Comparison of ENCODE assay signal across 7 mouse cellular contexts in genomic region chr9:54950162-54950561, GRCm38 (mm10). TPM values are rescaled to one million over a fixed set of nuclear protein-coding genes. Genes with fewer than 3 reads are reported as not detected.
A peak's percentile ranks its signal among the peaks of the same experiment; 100 is the strongest.
DNase-seq lines count a peak whose midpoint lies in the region; ATAC-seq and TF ChIP-seq lines count a peak whose summit lies in the region.
"Not testable (repeated sequence)": the region's sequence is repeated elsewhere in the genome, so short reads cannot be mapped to it uniquely, and the experiment has no call there.

No protein-coding gene starts in this region.

- not testable (repeated sequence) for H3K27ac ChIP-seq in cerebellum, adult 2 months (ENCODE audit: insufficient read depth, low read length); liver, embryonic 13.5 days
- peak overlapping the region; percentile 71 for H3K27ac ChIP-seq in forebrain, embryonic 14.5 days (ENCODE audit: low read depth, low read length)
- peak overlapping the region; percentile 96 for H3K27ac ChIP-seq in hindbrain, embryonic 10.5 days
- peak overlapping the region; percentile 98 for H3K27ac ChIP-seq in kidney, embryonic 15.5 days
- peak overlapping the region; percentile 93; the same call in 1 of the 2 replicates for H3K27ac ChIP-seq in midbrain, embryonic 12.5 days (replicated peaks)
- peak overlapping the region; percentile 61 for H3K27ac ChIP-seq in small intestine, adult 2 months (ENCODE audit: insufficient read depth, low read depth, low read length)

- H3K9ac ChIP-seq in forebrain, embryonic 14.5 days (ENCODE audit: low read length), result peak overlapping the region; percentile 86
- H3K9ac ChIP-seq in kidney, embryonic 15.5 days, result peak overlapping the region; percentile 19; the same call in 1 of the 2 replicates
- H3K9ac ChIP-seq in liver, embryonic 13.5 days, result peak overlapping the region; percentile 94
- 0 out of 2 replicates have a peak overlapping the region, but pooled peaks have one; percentile 25 for H3K9ac ChIP-seq in midbrain, embryonic 12.5 days (replicated peaks)

- not testable (repeated sequence) for H3K9me3 ChIP-seq in forebrain, embryonic 14.5 days (replicated peaks; ENCODE audit: control insufficient read depth, low read length); hindbrain, embryonic 10.5 days; kidney, embryonic 15.5 days (replicated peaks); liver, embryonic 13.5 days (replicated peaks); midbrain, embryonic 12.5 days

- not testable (repeated sequence) for DNase-seq in cerebellum, adult 2 months; forebrain, embryonic 14.5 days (ENCODE audit: low spot score); hindbrain, embryonic 10.5 days (ENCODE audit: low spot score); liver, embryonic 13.5 days

- WGBS in cerebellum, adult 2 months, result 40% methylated on average over 8 of the region's 8 CpGs
- WGBS in forebrain, embryonic 14.5 days, result 46% methylated on average over 8 of the region's 8 CpGs
- 61% methylated on average over 8 of the region's 8 CpGs for WGBS in hindbrain, embryonic 10.5 days
- WGBS in kidney, embryonic 15.5 days, result 41% methylated on average over 8 of the region's 8 CpGs
- 23% methylated on average over 8 of the region's 8 CpGs for WGBS in liver, embryonic 13.5 days (ENCODE audit: insufficient replicate concordance)
- 53% methylated on average over 8 of the region's 8 CpGs for WGBS in midbrain, embryonic 12.5 days
- WGBS in small intestine, adult 2 months, result 26% methylated on average over 8 of the region's 8 CpGs

- not testable (repeated sequence) for H3K4me1 ChIP-seq in cerebellum, adult 2 months (ENCODE audit: control insufficient read depth, insufficient read depth, low read length); small intestine, adult 2 months (ENCODE audit: control insufficient read depth, insufficient read depth, insufficient read length, low read length)
- peaks cover 11% of the 10 kb centered on the region for H3K4me1 ChIP-seq in forebrain, embryonic 14.5 days (ENCODE audit: control insufficient read depth, insufficient read depth, low read length)
- H3K4me1 ChIP-seq in hindbrain, embryonic 10.5 days (replicated peaks), result peaks cover 14% of the 10 kb centered on the region
- H3K4me1 ChIP-seq in kidney, embryonic 15.5 days, result peaks cover 13% of the 10 kb centered on the region
- peaks cover 36% of the 10 kb centered on the region for H3K4me1 ChIP-seq in liver, embryonic 13.5 days (replicated peaks)
- peaks cover 17% of the 10 kb centered on the region for H3K4me1 ChIP-seq in midbrain, embryonic 12.5 days

- not testable (repeated sequence) for H3K27me3 ChIP-seq in cerebellum, adult 2 months (ENCODE audit: control insufficient read depth, insufficient read depth, low read length); forebrain, embryonic 14.5 days (replicated peaks; ENCODE audit: control insufficient read depth, insufficient read depth, low read length); hindbrain, embryonic 10.5 days (ENCODE audit: insufficient read depth, poor library complexity, severe bottlenecking); kidney, embryonic 15.5 days; liver, embryonic 13.5 days; midbrain, embryonic 12.5 days; small intestine, adult 2 months (ENCODE audit: control insufficient read depth, insufficient read depth, low read length)

- peak overlapping the region; percentile 60 for H3K4me2 ChIP-seq in forebrain, embryonic 14.5 days (ENCODE audit: low read length)
- H3K4me2 ChIP-seq in kidney, embryonic 15.5 days, result peak overlapping the region; percentile 77
- peak overlapping the region; percentile 87 for H3K4me2 ChIP-seq in liver, embryonic 13.5 days
- H3K4me2 ChIP-seq in midbrain, embryonic 12.5 days (replicated peaks), result peak overlapping the region; percentile 63

- H3K36me3 ChIP-seq in forebrain, embryonic 14.5 days (ENCODE audit: control insufficient read depth, insufficient read depth, low read length), result peaks cover 22% of the 10 kb centered on the region
- peaks cover 33% of the 10 kb centered on the region for H3K36me3 ChIP-seq in hindbrain, embryonic 10.5 days
- H3K36me3 ChIP-seq in kidney, embryonic 15.5 days, result peaks cover 28% of the 10 kb centered on the region
- peaks cover 30% of the 10 kb centered on the region for H3K36me3 ChIP-seq in liver, embryonic 13.5 days
- H3K36me3 ChIP-seq in midbrain, embryonic 12.5 days, result peaks cover 26% of the 10 kb centered on the region
- peaks cover 21% of the 10 kb centered on the region for H3K36me3 ChIP-seq in small intestine, adult 2 months (ENCODE audit: control insufficient read depth, insufficient read depth, low read length)

- TF ChIP-seq CTCF in cerebellum, adult 2 months (IDR thresholded peaks at IDR 0.05; ENCODE audit: borderline replicate concordance, insufficient read depth, low read depth, low read length); small intestine, adult 2 months (IDR thresholded peaks at IDR 0.05; ENCODE audit: extremely low read depth, insufficient read length, insufficient replicate concordance, low read depth, low read length): not testable (repeated sequence)

- peak; percentile 51 for ATAC-seq in forebrain, embryonic 14.5 days
- 0 out of 2 replicates have a peak, but pooled peaks have one; percentile 7 for ATAC-seq in kidney, embryonic 15.5 days (replicated peaks; ENCODE audit: low FRiP score)
- 0 out of 2 replicates have a peak, but pooled peaks have one; percentile 11 for ATAC-seq in liver, embryonic 13.5 days (ENCODE audit: low read depth)
- ATAC-seq in midbrain, embryonic 12.5 days (ENCODE audit: low FRiP score, low read depth), result peak; percentile 59

- peak overlapping the region; percentile 74 for H3K4me3 ChIP-seq in cerebellum, adult 2 months (replicated peaks; ENCODE audit: insufficient read depth, low read depth, low read length)
- H3K4me3 ChIP-seq in forebrain, embryonic 14.5 days (ENCODE audit: low read depth, low read length), result peak overlapping the region; percentile 93
- peak overlapping the region; percentile 94 for H3K4me3 ChIP-seq in hindbrain, embryonic 10.5 days
- H3K4me3 ChIP-seq in kidney, embryonic 15.5 days (replicated peaks), result peak overlapping the region; percentile 95
- peak overlapping the region; percentile 94 for H3K4me3 ChIP-seq in liver, embryonic 13.5 days (replicated peaks)
- peak overlapping the region; percentile 59 for H3K4me3 ChIP-seq in midbrain, embryonic 12.5 days
- peak overlapping the region; percentile 97 for H3K4me3 ChIP-seq in small intestine, adult 2 months (ENCODE audit: low read depth, low read length)

- TF ChIP-seq POLR2A in cerebellum, adult 2 months (IDR thresholded peaks at IDR 0.05; ENCODE audit: borderline replicate concordance, insufficient read depth, low read length); small intestine, adult 2 months (IDR thresholded peaks at IDR 0.05; ENCODE audit: low read depth, low read length): not testable (repeated sequence)

RNA-seq across cellular contexts. Expression of gene Psma4, which starts 0.4 kb away (rescaled TPM):
- polyA plus RNA-seq in cerebellum, adult 2 months (2012; rRNA removed), result 148 and 156 TPM in 2 replicates
- polyA plus RNA-seq in forebrain, embryonic 14.5 days (2014; fragmentation: Nextera tagmentation; extraction: Ambion mirVana), result 323 and 355 TPM in 2 replicates
- polyA plus RNA-seq in hindbrain, embryonic 10.5 days (2016; fragmentation: Nextera tagmentation; extraction: Ambion mirVana), result 319 and 324 TPM in 2 replicates
- 317 and 331 TPM in 2 replicates for polyA plus RNA-seq in kidney, embryonic 15.5 days (2015; fragmentation: Nextera tagmentation; extraction: Ambion mirVana)
- 203 and 226 TPM in 2 replicates for polyA plus RNA-seq in liver, embryonic 13.5 days (2015; fragmentation: Nextera tagmentation; extraction: Ambion mirVana)
- polyA plus RNA-seq in midbrain, embryonic 12.5 days (2016; fragmentation: Nextera tagmentation; extraction: Ambion mirVana), result 263 and 273 TPM in 2 replicates
- 13.3 and 27.1 TPM in 2 replicates for polyA plus RNA-seq in small intestine, adult 2 months (2012; rRNA removed)

RNA-seq across cellular contexts. Expression of gene AY074887, which starts 0.6 kb away (rescaled TPM):
- not detected in 2 replicates for polyA plus RNA-seq in cerebellum, adult 2 months (2012; rRNA removed)
- polyA plus RNA-seq in forebrain, embryonic 14.5 days (2014; fragmentation: Nextera tagmentation; extraction: Ambion mirVana), result 0.80 and 1.7 TPM in 2 replicates
- polyA plus RNA-seq in hindbrain, embryonic 10.5 days (2016; fragmentation: Nextera tagmentation; extraction: Ambion mirVana), result 0.69 and 1.0 TPM in 2 replicates
- 1.4 TPM in 2 replicates for polyA plus RNA-seq in kidney, embryonic 15.5 days (2015; fragmentation: Nextera tagmentation; extraction: Ambion mirVana)
- polyA plus RNA-seq in liver, embryonic 13.5 days (2015; fragmentation: Nextera tagmentation; extraction: Ambion mirVana), result 0.44 and 0.64 TPM in 2 replicates
- polyA plus RNA-seq in midbrain, embryonic 12.5 days (2016; fragmentation: Nextera tagmentation; extraction: Ambion mirVana), result 0.73 and 1.2 TPM in 2 replicates
- not detected in 2 replicates for polyA plus RNA-seq in small intestine, adult 2 months (2012; rRNA removed)

RNA-seq across cellular contexts. Expression of gene Chrna5, which starts 30.5 kb away (rescaled TPM):
- 0.05 and 0.22 TPM in 2 replicates for polyA plus RNA-seq in cerebellum, adult 2 months (2012; rRNA removed)
- 1.0 and 1.1 TPM in 2 replicates for polyA plus RNA-seq in forebrain, embryonic 14.5 days (2014; fragmentation: Nextera tagmentation; extraction: Ambion mirVana)
- polyA plus RNA-seq in hindbrain, embryonic 10.5 days (2016; fragmentation: Nextera tagmentation; extraction: Ambion mirVana), result 2.3 and 3.4 TPM in 2 replicates
- 1.0 and 1.1 TPM in 2 replicates for polyA plus RNA-seq in kidney, embryonic 15.5 days (2015; fragmentation: Nextera tagmentation; extraction: Ambion mirVana)
- polyA plus RNA-seq in liver, embryonic 13.5 days (2015; fragmentation: Nextera tagmentation; extraction: Ambion mirVana), result 0.03 TPM in 1 of 2 replicates, not detected in the other
- 5.5 and 5.6 TPM in 2 replicates for polyA plus RNA-seq in midbrain, embryonic 12.5 days (2016; fragmentation: Nextera tagmentation; extraction: Ambion mirVana)
- polyA plus RNA-seq in small intestine, adult 2 months (2012; rRNA removed), result 0.04 TPM in 1 of 2 replicates, not detected in the other

RNA-seq across cellular contexts. Expression of gene Hykk, which starts 33.1 kb away (rescaled TPM):
- 1.4 and 1.6 TPM in 2 replicates for polyA plus RNA-seq in cerebellum, adult 2 months (2012; rRNA removed)
- 1.5 and 1.6 TPM in 2 replicates for polyA plus RNA-seq in forebrain, embryonic 14.5 days (2014; fragmentation: Nextera tagmentation; extraction: Ambion mirVana)
- polyA plus RNA-seq in hindbrain, embryonic 10.5 days (2016; fragmentation: Nextera tagmentation; extraction: Ambion mirVana), result 4.6 and 4.7 TPM in 2 replicates
- 9.0 and 9.5 TPM in 2 replicates for polyA plus RNA-seq in kidney, embryonic 15.5 days (2015; fragmentation: Nextera tagmentation; extraction: Ambion mirVana)
- 1.5 and 2.0 TPM in 2 replicates for polyA plus RNA-seq in liver, embryonic 13.5 days (2015; fragmentation: Nextera tagmentation; extraction: Ambion mirVana)
- polyA plus RNA-seq in midbrain, embryonic 12.5 days (2016; fragmentation: Nextera tagmentation; extraction: Ambion mirVana), result 4.9 and 5.0 TPM in 2 replicates
- polyA plus RNA-seq in small intestine, adult 2 months (2012; rRNA removed), result 0.23 and 0.30 TPM in 2 replicates

Comparison
In these comparisons a context has a peak if more than half of its experiments do, and no peak if none do; other contexts are left out.
1. ATAC-seq: peak in every context shown above with its lines; median percentile 59 in midbrain, embryonic 12.5 days; 51 in forebrain, embryonic 14.5 days; 11 in liver, embryonic 13.5 days; 7 in kidney, embryonic 15.5 days.
2. H3K9ac ChIP-seq: peak in every context shown above with its lines; median percentile 94 in liver, embryonic 13.5 days; 86 in forebrain, embryonic 14.5 days; 25 in midbrain, embryonic 12.5 days; 19 in kidney, embryonic 15.5 days.